26 mouse cellular contexts compared by ENCODE assay signal in the genomic region with DNA sequence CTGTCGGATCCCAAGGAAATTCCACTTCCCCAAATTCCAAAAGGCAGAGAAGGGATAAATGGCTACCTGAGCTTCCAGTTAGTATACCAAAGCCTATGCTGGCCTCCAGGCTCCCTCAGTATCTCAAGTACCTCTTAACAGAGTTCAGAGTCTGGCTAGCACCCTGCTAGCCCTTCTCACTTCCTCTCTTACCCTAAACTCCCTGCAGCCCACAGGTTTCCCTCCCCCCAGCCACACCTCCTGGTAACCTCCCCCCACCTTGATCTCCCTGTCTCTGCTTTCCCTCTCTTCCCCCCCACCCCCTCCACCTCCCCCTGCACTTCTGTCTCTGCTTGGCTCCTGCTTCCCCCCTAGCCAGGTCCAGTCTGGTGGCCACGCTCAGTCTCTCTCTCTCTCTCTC. TPM values are rescaled to one million over a fixed set of nuclear protein-coding genes. Genes with fewer than 3 reads are reported as not detected.
DNase-seq lines count a peak whose midpoint lies in the region; ATAC-seq lines count a peak whose summit lies in the region.
"Had no signal": no experiment of that assay in that cellular context is flagged by ENCODE, and none has a peak within 500 bp of the region (broad histone marks: within the 10 kb centered on the region; RNA-seq: fewer than 3 reads in every experiment).

No protein-coding gene starts in this region.

- DNase-seq in spleen, postnatal 36 days (ENCODE audit: low spot score in 2 of 2): peak; percentile 36
- no peak for DNase-seq in spleen, adult 18-20 months
- DNase-seq in A20 (ENCODE audit: low read depth, low spot score): peak; percentile 70
- DNase-seq in hindbrain, embryonic 14.5 days (ENCODE audit: low spot score): no peak
- DNase-seq: adrenal gland, postnatal 10 days; adrenal gland, postnatal 36 days; cerebellum, adult 18-20 months; cerebellum, adult 9-10 months; cerebellum, postnatal 14 days; gastrocnemius, postnatal 10 days; gastrocnemius, postnatal 36 days; heart, adult 2 months; heart, postnatal 14 days; heart, postnatal 4 days had no signal

- peaks cover 14% of the 10 kb centered on the region for H3K4me1 ChIP-seq in midbrain, embryonic 15.5 days
- H3K4me1 ChIP-seq in hindbrain, embryonic 14.5 days (replicated peaks; ENCODE audit: control insufficient read depth, insufficient read depth, low read length): peaks cover 16% of the 10 kb centered on the region

- H3K36me3 ChIP-seq in midbrain, embryonic 15.5 days (replicated peaks): no peaks in the 10 kb centered on the region; the same call in 1 of the 2 replicates
- H3K36me3 ChIP-seq in hindbrain, embryonic 14.5 days (replicated peaks; ENCODE audit: control insufficient read depth, insufficient read depth): peaks cover 1% of the 10 kb centered on the region; the same call in 1 of the 2 replicates
- H3K36me3 ChIP-seq: intestine, embryonic 15.5 days had no signal

- H3K9me3 ChIP-seq in midbrain, embryonic 15.5 days: no peaks in the 10 kb centered on the region
- H3K9me3 ChIP-seq in hindbrain, embryonic 14.5 days (ENCODE audit: control insufficient read depth, low read length): no peaks in the 10 kb centered on the region
- H3K9me3 ChIP-seq: forebrain, embryonic 13.5 days; heart, embryonic 10.5 days; heart, embryonic 13.5 days; intestine, embryonic 15.5 days had no signal

- WGBS in midbrain, embryonic 15.5 days: 72% methylated on average over 2 of the region's 2 CpGs
- 76% methylated on average over 2 of the region's 2 CpGs for WGBS in hindbrain, embryonic 14.5 days

- no peak overlapping the region for H3K4me3 ChIP-seq in midbrain, embryonic 15.5 days
- H3K4me3 ChIP-seq in hindbrain, embryonic 14.5 days (replicated peaks; ENCODE audit: low read length): no peak overlapping the region
- H3K4me3 ChIP-seq: forebrain, embryonic 10.5 days; forebrain, embryonic 13.5 days; heart, adult 2 months; heart, embryonic 10.5 days; heart, embryonic 13.5 days; intestine, embryonic 15.5 days had no signal

- ATAC-seq in neutrophil, adult 5-6 weeks (ENCODE audit: extremely low read depth, insufficient number of reproducible peaks, low FRiP score, poor library complexity, severe bottlenecking): peak; percentile 14; the same call in 1 of the 2 replicates
- no peak for ATAC-seq in midbrain, embryonic 15.5 days (replicated peaks)
- no peak for ATAC-seq in hindbrain, embryonic 14.5 days (ENCODE audit: low FRiP score)
- ATAC-seq: forebrain, embryonic 13.5 days; forebrain, embryonic 16.5 days; hindbrain, embryonic 16.5 days; intestine, embryonic 15.5 days; Patski had no signal

- H3K27me3 ChIP-seq in midbrain, embryonic 15.5 days (replicated peaks): no peaks in the 10 kb centered on the region
- no peaks in the 10 kb centered on the region for H3K27me3 ChIP-seq in hindbrain, embryonic 14.5 days (ENCODE audit: control insufficient read depth, insufficient read depth, low read length)
- H3K27me3 ChIP-seq: forebrain, embryonic 13.5 days; heart, embryonic 13.5 days; intestine, embryonic 15.5 days; Patski had no signal

- no peak overlapping the region for H3K4me2 ChIP-seq in midbrain, embryonic 15.5 days
- no peak overlapping the region for H3K4me2 ChIP-seq in hindbrain, embryonic 14.5 days (replicated peaks)
- H3K4me2 ChIP-seq: forebrain, embryonic 13.5 days; heart, embryonic 13.5 days; intestine, embryonic 15.5 days had no signal

- no peak overlapping the region for H3K27ac ChIP-seq in midbrain, embryonic 15.5 days
- no peak overlapping the region for H3K27ac ChIP-seq in hindbrain, embryonic 14.5 days
- H3K27ac ChIP-seq: forebrain, embryonic 10.5 days; forebrain, embryonic 13.5 days; heart, adult 2 months; heart, embryonic 10.5 days; heart, embryonic 13.5 days; intestine, embryonic 15.5 days had no signal

- H3K9ac ChIP-seq in midbrain, embryonic 15.5 days: no peak overlapping the region
- H3K9ac ChIP-seq in hindbrain, embryonic 14.5 days: no peak overlapping the region
- H3K9ac ChIP-seq: forebrain, embryonic 13.5 days; heart, embryonic 13.5 days; intestine, embryonic 15.5 days had no signal

RNA-seq across cellular contexts. Expression of a gene that starts 18.8 kb away (rescaled TPM):
- 0.74 and 0.81 TPM in 2 replicates for total RNA-seq in neutrophil, adult 5-6 weeks (2017)
- 140 and 142 TPM in 2 replicates for polyA plus RNA-seq in midbrain, embryonic 15.5 days (2015; fragmentation: Nextera tagmentation; extraction: Ambion mirVana)
- 95.7 and 111 TPM in 2 replicates for polyA plus RNA-seq in hindbrain, embryonic 14.5 days (2014; fragmentation: Nextera tagmentation; extraction: Ambion mirVana)

RNA-seq across cellular contexts. Expression of a gene that starts 19.8 kb away (rescaled TPM):
- 9.8 and 11.5 TPM in 2 replicates for total RNA-seq in neutrophil, adult 5-6 weeks (2017)
- polyA plus RNA-seq in midbrain, embryonic 15.5 days (2015; fragmentation: Nextera tagmentation; extraction: Ambion mirVana): 51.0 and 59.9 TPM in 2 replicates
- polyA plus RNA-seq in hindbrain, embryonic 14.5 days (2014; fragmentation: Nextera tagmentation; extraction: Ambion mirVana): 57.0 and 72.4 TPM in 2 replicates

RNA-seq across cellular contexts. Expression of a gene that starts 19.9 kb away (rescaled TPM):
- total RNA-seq in neutrophil, adult 5-6 weeks (2017): 10.6 and 11.1 TPM in 2 replicates
- 0.92 TPM in 1 of 2 replicates, not detected in the other for polyA plus RNA-seq in midbrain, embryonic 15.5 days (2015; fragmentation: Nextera tagmentation; extraction: Ambion mirVana)
- 0.55 TPM in 1 of 2 replicates, not detected in the other for polyA plus RNA-seq in hindbrain, embryonic 14.5 days (2014; fragmentation: Nextera tagmentation; extraction: Ambion mirVana)
- polyA plus RNA-seq: embryonic facial prominence, embryonic 11.5 days; forebrain, embryonic 10.5 days; forebrain, embryonic 16.5 days; heart, embryonic 13.5 days; heart, embryonic 16.5 days; hindbrain, embryonic 16.5 days had no signal

RNA-seq across cellular contexts. Expression of a gene that starts 20.9 kb away (rescaled TPM):
- 316 and 362 TPM in 2 replicates for total RNA-seq in neutrophil, adult 5-6 weeks (2017)
- 1.8 and 2.2 TPM in 2 replicates for polyA plus RNA-seq in midbrain, embryonic 15.5 days (2015; fragmentation: Nextera tagmentation; extraction: Ambion mirVana)
- 1.9 and 2.3 TPM in 2 replicates for polyA plus RNA-seq in hindbrain, embryonic 14.5 days (2014; fragmentation: Nextera tagmentation; extraction: Ambion mirVana)

RNA-seq across cellular contexts. Expression of a gene that starts 21.2 kb away (rescaled TPM):
- total RNA-seq in neutrophil, adult 5-6 weeks (2017): 18.0 and 21.3 TPM in 2 replicates
- polyA plus RNA-seq in midbrain, embryonic 15.5 days (2015; fragmentation: Nextera tagmentation; extraction: Ambion mirVana): 5.1 and 5.4 TPM in 2 replicates
- polyA plus RNA-seq in hindbrain, embryonic 14.5 days (2014; fragmentation: Nextera tagmentation; extraction: Ambion mirVana): 4.7 and 5.0 TPM in 2 replicates

Comparison
In these comparisons a context has a peak if more than half of its experiments do, and no peak if none do; other contexts are left out.
1. DNase-seq: peak in spleen, postnatal 36 days (2 of 2) and A20 (single experiment); none in spleen, adult 18-20 months (0 of 2) and hindbrain, embryonic 14.5 days (single experiment).